Mouse (Mus musculus): ENCODE data around the gene Rps28.

The Rps28 gene

DNA sequence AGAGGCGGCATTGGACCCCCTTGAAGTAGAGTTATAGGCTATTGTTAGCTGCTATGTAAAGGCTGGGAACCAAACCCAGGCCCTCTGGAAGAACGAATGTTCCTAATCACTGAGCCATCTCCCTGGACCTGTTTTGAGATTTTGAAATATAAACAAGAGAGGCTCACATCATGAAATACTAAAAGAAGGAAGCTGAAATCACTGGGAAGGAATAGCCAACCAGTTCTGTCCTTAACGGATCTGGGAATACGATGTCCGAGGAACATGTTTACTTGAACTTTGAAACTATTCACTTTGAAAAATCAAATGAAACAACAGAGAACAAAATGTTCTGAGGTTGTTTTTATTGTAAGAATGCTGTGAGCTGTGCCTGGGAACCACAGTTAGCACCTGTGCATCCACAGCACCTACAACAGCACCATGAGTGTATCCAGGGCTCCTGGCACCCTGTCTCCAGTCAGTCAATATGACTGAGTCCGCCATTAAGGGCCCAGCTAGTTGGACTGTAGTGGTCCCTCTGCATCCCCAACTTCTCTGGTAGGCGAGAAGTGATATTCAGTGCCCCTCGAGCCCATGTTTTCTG, 49.7 kb downstream of the Rps28 start:
- DNase-seq (ENCODE audit: extremely low read depth, low read depth, low spot score): no peak

- DNase-seq (ENCODE audit: extremely low read depth, low read depth, low spot score): no peak
Observed at GRCm38 (mm10) chr17:33773871-33774572, 50.3 kb downstream of the Rps28 start.

DNA sequence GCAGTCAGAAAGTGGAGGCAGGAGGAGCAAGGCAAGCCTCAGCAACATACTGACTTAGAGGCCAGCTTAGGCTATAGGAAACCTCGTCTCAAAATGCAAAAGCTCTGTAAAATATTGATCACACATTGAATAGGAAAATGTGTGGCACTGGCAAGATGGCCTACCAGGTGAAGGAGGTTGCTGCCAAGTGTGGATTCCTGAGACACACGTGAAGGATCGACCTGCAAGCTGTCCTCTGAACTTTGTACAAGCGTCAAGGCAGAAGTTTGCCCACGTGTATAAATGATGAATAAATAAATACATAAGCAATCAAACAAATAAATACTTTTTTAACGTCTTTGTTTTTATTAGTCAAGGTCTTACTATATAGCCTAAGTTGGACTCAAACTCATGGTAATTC, 50.9 kb downstream of the Rps28 start:
- DNase-seq (ENCODE audit: extremely low read depth, low read depth, low spot score): no peak

DNA sequence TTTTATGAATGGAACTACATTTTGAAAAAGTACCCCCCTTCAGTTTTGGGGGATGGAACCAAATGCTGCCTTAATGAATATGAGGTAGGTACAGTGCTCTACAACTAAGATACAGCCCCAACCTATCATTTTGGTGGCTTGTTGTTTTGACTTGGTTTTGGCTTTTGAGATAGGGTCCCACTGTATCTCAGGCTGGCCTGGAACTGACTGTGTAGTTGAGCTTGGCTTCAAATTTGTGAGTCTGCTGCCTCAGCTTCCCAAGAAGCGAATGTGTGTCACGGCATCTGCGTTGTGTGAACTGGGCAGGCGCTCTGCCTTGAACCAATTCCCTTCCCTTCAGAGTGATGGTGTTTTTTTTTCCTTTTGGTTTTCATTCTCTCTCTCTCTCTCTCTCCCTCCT, 52.7 kb downstream of the Rps28 start:
- no peak for DNase-seq (ENCODE audit: extremely low read depth, low read depth, low spot score)
